Mouse (Mus musculus) CD4-positive, CD25-positive, alpha-beta regulatory T cell, adult 2 months (primary cell): Measurements from ENCODE around the gene Wwtr1.

Source experiments
- DNase-seq: peaks from one replicate; pipeline ENCODE4 v3.0.0-alpha.2; 2012; ENCODE audit warnings: low read depth, low spot score

Wwtr1 gene

DNA sequence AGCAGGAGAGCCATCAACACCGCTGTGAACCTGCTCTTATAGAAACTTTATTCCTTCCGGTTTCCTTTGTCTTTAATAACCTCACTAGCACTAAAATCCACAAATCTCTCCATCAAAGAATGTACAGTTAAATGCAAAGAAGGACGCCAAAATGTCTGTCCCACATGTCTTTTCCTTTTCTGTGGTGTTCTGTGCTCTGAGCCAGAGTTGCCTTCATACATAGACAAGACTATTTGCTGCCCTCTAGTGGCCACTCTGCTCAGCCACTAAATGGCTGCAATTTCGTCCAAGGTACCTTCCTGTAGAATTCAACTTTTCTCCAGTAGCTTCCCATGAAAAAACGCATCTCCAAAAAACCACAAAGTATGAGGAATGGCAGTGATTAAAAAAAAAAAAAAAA lies 127.3 kb downstream of the Wwtr1 start:
- peak; percentile 46 for DNase-seq

DNA sequence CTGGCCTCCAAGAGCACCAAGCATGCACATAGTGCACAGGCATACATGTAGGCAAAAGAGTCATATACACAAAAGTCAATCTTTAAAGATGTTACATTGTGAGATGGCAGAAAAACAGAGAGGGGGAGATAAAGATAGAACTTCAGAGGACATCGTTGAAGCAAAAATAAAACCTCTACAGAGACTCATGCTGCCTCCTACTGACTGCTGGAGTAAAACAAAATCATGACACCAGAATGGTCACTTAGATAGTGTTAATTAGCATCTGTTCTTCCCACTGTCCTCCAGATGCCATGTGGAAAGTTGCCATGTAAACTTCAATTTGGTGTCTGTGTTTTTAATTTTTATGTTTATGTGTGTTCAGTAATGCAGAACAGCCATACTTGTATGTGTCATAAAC lies 127.8 kb downstream of the Wwtr1 start:
- no peak for DNase-seq

GRCm38 (mm10) chr3:57445706-57446105 lies 130.0 kb downstream of the Wwtr1 start:
- no peak for DNase-seq

GRCm38 (mm10) chr3:57440956-57441355 lies 134.8 kb downstream of the Wwtr1 start:
- DNase-seq = no peak

GRCm38 (mm10) chr3:57435364-57435763 lies 140.3 kb downstream of the Wwtr1 start:
- no peak for DNase-seq

GRCm38 (mm10) chr3:57431706-57432105 lies 144.0 kb downstream of the Wwtr1 start:
- no peak for DNase-seq

DNA sequence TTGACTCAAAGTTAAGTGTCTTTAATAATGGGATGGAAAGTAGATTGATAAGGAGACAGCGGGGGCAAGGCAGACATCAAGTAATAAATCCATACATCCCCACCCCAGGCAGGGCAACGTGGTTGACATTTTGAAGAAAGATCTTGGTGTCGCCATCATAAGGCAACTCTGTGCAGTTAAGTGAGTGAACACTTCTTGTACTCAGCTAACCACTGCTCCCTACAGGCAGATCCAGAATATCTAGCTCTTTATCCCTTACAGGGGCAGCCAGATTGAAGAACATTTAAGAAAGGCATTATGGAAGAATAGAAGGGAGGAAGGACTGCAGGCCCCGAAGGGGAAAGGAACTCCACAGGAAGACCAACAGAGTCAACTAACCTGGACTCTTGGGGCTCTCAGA lies 146.2 kb downstream of the Wwtr1 start:
- DNase-seq = no peak

DNA sequence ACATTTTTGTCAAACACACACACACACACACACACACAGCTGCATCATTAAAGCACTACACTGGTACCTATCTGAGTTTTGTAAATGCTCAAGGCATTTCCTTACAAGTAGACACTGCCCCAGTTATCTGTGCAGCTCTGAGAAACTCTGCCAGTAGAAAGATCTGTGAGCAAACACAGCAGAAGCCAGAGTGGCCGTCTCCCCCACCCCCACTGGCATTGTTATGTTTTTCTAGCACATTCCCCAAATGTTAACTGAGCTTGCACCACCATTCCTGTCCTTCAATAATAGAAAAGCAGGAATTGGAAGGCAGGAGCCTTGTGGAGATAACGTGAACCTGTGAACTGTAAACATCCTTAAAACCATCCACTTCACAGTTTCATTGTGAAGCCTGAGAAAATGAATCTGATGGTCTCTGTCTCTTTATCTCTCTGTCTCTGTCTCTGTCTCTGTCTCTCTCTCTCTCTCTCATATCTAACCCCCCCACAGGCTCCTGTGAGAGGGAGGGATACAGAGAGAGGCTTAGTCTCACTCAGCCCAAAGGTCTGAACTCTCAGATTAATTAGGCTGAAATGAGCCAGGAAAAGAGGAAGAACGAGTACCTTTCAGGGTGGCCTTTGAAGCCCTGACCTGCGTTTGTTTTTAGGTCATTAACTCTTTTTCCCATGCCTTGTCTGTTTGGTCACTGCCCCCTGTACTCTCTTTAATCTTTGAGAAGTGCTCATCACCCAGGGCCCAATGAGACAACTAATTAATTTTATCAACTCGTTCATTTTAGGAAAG lies 146.8 kb downstream of the Wwtr1 start:
- no peak for DNase-seq

DNA sequence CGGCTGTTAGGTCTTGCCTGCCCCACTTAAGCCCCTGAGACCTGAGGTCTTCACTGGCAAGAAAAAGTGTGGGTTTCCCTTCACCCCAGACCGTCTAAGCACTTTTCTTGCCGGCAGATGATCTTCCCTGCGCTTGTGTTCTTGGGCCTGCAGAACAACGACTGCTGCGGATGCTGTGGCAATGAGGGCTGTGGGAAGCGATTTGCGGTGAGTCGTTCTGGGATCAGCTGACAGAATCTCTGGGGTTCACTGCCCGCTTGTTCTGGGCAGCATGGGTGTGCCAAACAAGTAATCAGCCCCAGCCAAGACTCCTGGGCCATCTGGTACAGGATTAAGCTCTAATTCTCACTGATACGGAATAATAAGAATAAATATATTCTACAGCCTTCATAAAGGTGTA lies 149.4 kb downstream of the Wwtr1 start:
- DNase-seq = no peak

GRCm38 (mm10) chr3:57425089-57425730 lies 150.5 kb downstream of the Wwtr1 start, which contains the start of gene Tm4sf4:
Gene Tm4sf4 (plus strand): TSS chr3:57425314.
- DNase-seq = no peak

GRCm38 (mm10) chr3:57420660-57421059 lies 155.1 kb downstream of the Wwtr1 start:
- no peak for DNase-seq

GRCm38 (mm10) chr3:57420233-57420632 lies 155.5 kb downstream of the Wwtr1 start:
- no peak for DNase-seq

DNA sequence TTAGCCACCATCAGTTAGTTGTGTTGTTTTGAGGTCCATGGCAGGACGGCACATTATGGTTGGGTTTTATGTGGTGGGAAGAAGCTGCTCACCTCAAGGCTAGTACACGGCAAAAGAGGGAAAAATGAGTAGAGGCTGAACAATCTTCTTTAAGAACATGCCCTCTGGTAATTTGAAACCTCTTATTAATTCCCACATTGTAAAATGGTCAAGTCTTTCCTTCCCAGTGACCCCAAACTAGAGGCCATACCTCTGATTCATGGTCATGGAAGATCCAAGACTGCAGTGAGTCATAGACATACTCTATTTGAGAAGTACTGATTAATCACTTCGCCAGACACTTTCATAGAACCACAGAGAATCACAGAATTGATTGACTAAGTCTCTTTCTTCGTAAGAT lies 164.2 kb downstream of the Wwtr1 start:
- no peak for DNase-seq
